Mouse (Mus musculus): ENCODE data around the gene Rpl36-ps4.
"Not testable (repeated sequence)": the region's sequence is repeated elsewhere in the genome, so short reads cannot be mapped to it uniquely, and the experiment has no call there.

The Rpl36-ps4 gene

DNA sequence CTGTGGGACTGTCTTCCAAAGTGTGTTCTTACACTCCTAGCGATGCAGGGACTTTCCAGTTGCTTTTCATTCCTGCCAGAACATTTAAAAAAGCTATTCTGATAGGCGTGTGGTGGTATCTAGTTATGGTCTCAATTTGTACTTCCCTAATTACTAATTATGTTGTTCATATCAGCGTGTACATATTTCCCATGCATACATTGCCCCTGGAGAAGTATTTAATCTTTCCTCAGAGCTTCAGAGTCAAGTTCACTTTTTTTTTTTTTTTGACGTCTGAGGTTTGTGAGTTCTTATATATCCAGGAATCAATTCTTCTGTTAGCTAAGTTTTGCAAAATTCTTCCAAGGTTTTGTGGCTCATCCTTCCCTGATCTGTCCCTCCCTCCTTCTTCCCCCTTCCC lies 15.4 kb downstream of the Rpl36-ps4 start:
- no peak for ATAC-seq (ENCODE audit: low TSS enrichment)

DNA sequence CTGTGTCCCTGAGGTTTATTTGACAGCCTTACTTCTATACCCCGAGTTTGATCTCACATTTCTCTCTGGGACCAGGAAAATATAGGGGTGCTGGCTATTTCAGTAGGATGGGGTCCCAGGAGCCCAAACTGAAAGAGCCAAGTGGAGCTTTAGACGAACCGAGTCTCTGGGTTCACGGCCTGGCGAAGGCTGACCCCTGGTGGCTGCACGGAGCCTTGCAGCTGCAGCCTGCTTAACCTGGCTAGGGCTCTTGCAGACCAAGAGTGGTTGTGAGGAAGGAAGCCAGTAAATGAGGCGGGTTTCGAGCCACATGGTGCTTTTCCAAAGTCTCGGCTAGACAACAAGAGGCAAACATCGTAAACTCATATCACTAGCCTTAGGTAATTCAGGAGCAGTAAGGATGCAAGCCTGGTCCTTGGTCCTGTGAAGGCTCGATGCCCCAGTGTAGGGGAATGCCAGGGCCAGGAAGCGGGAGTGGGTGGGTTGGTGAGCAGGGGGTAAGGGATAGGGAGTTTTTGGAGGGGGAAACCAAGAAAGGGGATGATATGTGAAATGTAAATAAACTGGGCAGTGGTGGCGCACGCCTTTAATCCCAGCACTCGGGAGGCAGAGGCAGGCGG lies 28.3 kb downstream of the Rpl36-ps4 start:
- ATAC-seq (ENCODE audit: low TSS enrichment), result peak; percentile 85

DNA sequence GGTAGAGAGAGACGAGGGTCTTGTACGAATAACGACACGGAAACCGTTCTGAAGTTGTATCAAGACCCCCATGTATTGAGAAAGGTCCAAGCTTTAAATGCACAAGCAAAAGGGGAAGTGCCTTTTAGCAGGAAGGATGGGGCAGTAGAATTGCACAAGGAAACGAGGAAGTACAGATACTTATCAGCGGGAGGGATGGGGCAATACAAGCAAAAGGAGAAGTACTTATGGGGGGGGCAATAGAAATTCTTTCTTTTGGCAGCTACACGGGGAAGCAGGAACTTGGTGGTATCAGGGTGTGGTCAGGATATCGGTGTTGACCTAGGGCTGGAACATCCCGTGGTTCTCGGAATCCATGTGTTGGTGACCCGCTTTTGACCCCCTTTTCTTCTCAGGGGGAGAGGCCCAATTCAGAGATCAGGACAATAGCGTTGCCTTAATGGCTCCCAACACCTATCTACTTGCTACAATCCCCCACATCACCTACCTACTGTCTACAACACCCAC lies 33.9 kb downstream of the Rpl36-ps4 start:
- ATAC-seq (ENCODE audit: low TSS enrichment), result not testable (repeated sequence)

DNA sequence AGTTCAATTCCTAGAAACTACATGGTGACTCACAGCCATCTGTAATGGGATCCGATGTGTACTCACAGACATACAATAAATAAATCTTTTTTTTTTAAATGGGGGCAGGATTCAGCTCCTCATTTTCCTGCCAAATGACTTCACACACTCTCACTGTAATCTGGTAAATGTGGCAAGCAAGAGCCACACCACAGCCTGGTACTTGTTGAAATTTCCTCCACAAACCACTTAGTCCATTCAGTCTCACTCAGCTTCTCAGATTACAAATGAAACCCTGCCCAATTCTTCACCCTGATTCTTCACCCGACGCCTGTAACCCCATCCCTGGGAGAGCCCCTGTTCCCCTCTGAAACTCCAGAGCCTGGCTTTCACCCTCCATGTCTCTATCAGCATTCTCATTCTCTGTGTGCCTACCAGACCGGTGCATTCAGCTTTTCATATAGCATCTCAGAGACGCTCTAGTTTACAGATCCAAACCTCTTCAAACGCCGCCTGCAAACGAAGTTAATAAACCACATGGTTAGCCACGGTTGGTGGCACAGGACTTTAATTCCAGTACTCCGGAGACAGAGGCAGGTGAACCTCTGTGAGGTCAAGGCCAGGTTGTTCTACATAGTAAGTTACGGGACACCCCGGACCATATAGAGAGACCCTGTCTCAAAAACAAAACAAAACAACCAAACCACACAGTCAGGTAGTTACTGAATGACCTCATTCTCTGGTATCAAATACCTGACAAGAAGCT lies 36.5 kb downstream of the Rpl36-ps4 start:
- no peak for ATAC-seq (ENCODE audit: low TSS enrichment)

DNA sequence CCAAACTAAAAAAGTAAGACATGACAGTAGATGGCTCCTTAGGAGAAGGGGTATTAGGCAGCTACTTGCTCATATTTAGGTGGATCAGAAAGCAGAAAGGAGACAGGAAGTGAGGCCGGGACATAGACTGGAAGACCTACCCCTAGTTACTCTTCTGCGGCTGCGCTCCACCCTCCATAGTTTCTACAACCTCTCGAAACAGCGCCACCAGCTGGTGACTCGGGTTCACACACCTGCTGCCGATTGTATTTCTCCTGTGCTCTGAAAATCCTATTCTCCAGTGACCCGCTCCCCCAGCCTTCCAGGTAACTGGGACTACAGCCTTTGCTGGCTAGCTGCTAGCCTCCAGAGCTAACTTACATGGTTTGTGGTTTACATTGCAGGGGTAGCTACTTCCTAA lies 37.5 kb downstream of the Rpl36-ps4 start:
- no peak for ATAC-seq (ENCODE audit: low TSS enrichment)

DNA sequence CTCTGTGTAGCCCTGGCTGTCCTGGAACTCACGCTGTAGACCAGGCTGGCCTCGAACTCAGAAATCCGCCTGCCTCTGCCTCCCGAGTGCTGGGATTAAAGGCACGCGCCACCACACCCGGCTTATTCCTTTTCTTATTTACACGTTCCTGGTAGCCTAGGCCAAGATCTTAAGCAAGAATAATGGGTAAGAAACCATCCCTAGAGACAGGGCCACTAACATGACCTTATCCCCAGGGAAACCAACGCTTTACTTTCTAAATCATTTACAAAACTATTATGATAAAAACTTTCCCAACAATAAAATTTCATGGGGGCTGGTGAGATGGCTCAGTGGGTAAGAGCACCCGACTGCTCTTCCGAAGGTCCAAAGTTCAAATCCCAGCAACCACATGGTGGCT lies 38.6 kb downstream of the Rpl36-ps4 start:
- not testable (repeated sequence) for ATAC-seq (ENCODE audit: low TSS enrichment)

DNA sequence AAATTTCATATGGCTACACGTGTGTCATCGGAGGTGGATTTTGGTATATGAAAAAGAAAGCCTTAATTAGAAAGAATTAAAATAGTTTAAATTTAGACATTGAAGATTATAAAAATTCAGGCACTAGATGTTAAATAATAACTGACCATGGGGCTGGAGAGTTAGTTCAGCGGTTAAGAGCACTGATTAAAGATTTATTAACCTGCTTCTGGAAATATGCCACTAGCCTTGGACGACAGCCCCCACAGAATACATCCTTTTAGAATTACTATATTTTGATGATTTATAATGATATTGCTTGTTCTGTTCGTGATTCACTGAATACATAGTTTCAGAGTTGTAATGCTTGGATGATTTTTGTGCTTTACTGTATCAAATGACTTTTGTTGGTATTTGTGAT lies 39.2 kb downstream of the Rpl36-ps4 start:
- ATAC-seq (ENCODE audit: low TSS enrichment), result not testable (repeated sequence)

DNA sequence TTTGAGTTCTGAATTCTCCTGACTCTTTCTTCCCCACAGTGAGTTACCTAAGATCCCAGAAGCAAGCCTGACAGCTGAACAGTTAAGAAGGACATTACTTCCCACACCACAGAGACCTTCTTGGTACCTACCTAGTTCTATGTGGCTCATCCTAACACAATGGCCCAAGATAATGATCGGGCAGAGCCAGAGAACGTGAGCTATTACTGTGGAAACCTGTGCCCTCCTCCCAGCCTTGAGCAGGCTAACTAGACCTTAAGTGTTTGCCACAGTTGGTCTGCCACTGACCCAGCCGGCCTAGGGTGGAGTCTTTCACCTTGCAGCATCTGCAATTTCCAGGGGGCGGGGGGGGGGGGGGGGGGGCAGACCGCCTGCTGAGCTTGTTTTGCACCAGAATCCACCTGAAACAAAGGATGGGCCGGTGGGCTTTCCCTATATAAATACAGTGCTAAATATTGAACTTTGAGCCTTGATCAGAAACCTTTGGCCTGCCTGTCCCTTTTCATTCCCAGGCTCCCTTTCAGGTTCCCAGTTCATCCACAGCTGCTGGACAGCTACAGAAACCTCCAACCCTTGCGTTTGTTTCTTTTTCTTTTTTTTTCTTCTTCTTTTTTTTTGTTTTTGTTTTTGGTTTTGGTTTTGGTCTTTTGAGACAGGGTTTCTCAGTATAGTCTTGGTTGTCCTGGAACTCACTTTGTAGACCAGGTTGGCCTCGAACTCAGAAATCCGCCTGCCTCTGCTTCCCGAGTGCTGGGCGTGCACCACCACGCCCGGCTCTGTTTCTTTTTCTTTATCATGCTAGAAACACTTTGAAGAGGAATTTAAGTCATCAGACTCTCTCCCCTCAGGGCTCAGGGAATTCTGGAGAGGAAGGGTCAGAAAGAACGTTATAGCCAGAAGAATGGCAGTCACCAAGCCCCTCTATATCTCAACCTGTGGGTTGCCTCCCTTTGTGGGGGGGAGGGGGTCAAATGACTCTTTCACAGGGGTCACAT lies 42.6 kb downstream of the Rpl36-ps4 start:
- no peak for ATAC-seq (ENCODE audit: low TSS enrichment)

DNA sequence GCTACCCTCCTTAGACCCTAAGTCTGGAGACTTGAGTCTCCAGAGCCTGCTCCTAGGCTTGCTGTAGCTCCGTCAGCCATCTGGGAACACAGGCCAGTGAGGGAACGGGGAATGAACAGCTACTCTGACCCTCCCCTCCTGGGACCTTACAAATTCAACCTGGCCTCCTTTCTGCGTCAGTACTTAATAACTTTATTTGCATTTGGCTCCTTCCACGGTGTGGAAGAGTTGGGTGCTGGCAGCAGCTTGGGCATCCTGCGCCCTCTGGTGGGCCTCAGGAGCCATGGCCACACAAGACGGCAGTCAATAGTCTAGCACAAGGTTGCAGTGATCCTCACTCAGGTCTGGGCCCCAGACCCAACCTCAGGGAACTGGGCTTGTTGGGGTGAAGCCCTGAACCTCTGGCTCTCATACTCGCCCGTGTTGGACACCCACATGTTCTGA lies 47.7 kb downstream of the Rpl36-ps4 start:
- peak; percentile 97 for ATAC-seq (ENCODE audit: low TSS enrichment)
